Mouse (Mus musculus): ENCODE data around the gene Lmntd2.

DNA sequence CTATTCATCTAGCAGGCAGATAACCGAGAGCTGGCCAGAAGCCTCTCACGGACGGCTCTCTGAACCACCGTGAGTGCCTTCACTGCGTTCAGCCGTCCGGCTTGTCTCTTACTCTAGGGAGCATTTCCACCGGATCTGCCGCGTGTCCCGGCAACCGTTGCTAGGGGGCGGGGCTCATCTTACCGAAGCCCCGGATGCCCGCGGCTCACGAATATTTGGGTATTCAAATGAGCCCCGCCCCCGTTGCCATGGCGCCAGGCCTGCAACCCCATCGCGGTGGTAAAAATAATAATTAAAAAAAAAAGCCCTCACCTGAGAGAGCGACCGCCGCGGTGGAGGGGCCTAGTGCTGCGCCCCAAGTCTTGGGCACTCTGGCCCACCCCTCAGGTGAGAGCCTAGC, 19.1 kb downstream of the Lmntd2 start:
- TF ChIP-seq CTCF (IDR thresholded peaks at IDR 0.05; ENCODE audit: low read depth) = no peak
- TF ChIP-seq EP300 (optimal IDR thresholded peaks at IDR 0.05) = no peak

All from stomach, postnatal 0 days (tissue).